Mouse (Mus musculus): ENCODE measurements at regions not wholly inside any gene's neighbourhood (a gene's known extent, or its start where the extent isn't known, plus 50 kb on each side); places are given as distances from the start of the nearest gene placed in this dataset.

- no peak for TF ChIP-seq CTCF (IDR thresholded peaks at IDR 0.05; ENCODE audit: low read depth, low read length)
- no peak for TF ChIP-seq POLR2A (IDR thresholded peaks at IDR 0.05; ENCODE audit: extremely low read depth, insufficient read depth, low read length)
These were observed 481.3 kb downstream of the Cdh26 start for GRCm38 (mm10) chr2:178911646-178912045.

All from liver, adult 2 months (tissue).